Mouse (Mus musculus) limb, embryonic 10.5 days (tissue): Measurements from ENCODE around the gene Bmp7. TPM values are rescaled to one million over a fixed set of nuclear protein-coding genes. Genes with fewer than 3 reads are reported as not detected.

Source experiments
- DNase-seq: peaks from one replicate; pipeline ENCODE4 v3.0.0-alpha.2; 2017; ENCODE audit warnings: low spot score
- H3K27ac ChIP-seq: fragments of 300-500 bp; sonication (generic); 2 replicates; pipeline ENCODE4 v1.5.1; 2016; ENCODE audit warnings: mild to moderate bottlenecking
- H3K27me3 ChIP-seq: fragments of 300-500 bp; sonication (generic); 2 replicates; pipeline ENCODE4 v1.6.1; 2016; ENCODE audit warnings: low read depth, mild to moderate bottlenecking; ENCODE audit not compliant: poor library complexity, severe bottlenecking
- H3K36me3 ChIP-seq: fragments of 300-500 bp; sonication (generic); 2 replicates; pipeline ENCODE4 v1.6.1; 2016; ENCODE audit warnings: mild to moderate bottlenecking, moderate library complexity
- H3K4me1 ChIP-seq: fragments of 300-500 bp; sonication (generic); 2 replicates; pipeline ENCODE4 v1.6.1; 2016
- H3K4me3 ChIP-seq: fragments of 300-500 bp; sonication (generic); 2 replicates; pipeline ENCODE4 v1.5.1; 2016; ENCODE audit warnings: mild to moderate bottlenecking, moderate library complexity
- H3K9me3 ChIP-seq: fragments of 300-500 bp; sonication (generic); replicated peaks from 2 replicates; pipeline ENCODE4 v1.6.1; 2016; ENCODE audit warnings: mild to moderate bottlenecking
- WGBS: fragments of 180-500 bp; shearing (Covaris S2); methylation state at CpG from one replicate; pipeline ENCODE4 v1.1.7; 2016; 5-methylcytosine and 5-hydroxymethylcytosine counted together
- polyA plus RNA-seq: library from polyadenylated mRNA; unstranded; fragments of >200 nt; fragmentation: Nextera tagmentation; extraction: Ambion mirVana; gene quantifications from 2 replicates; pipeline ENCODE4 v1.2.1, GENCODE M21; 2016

Gene Bmp7
- polyA plus RNA-seq, 1 experiment from 2014 or later: 31.3 TPM

- H3K36me3 ChIP-seq: peaks cover 45% of the 10 kb centered on the region
- H3K27me3 ChIP-seq: no peaks in the 10 kb centered on the region
- peak overlapping the region; percentile 17; the same call in 1 of the 2 replicates for H3K4me3 ChIP-seq
- peak overlapping the region; percentile 75 for H3K27ac ChIP-seq
- WGBS: 27% methylated on average over 12 of the region's 12 CpGs
- no peaks in the 10 kb centered on the region for H3K9me3 ChIP-seq
- peak; percentile 75 for DNase-seq
- peaks cover 67% of the 10 kb centered on the region for H3K4me1 ChIP-seq
Observed at GRCm38 (mm10) chr2:172888147-172888546, 52.0 kb downstream of the Bmp7 start.

GRCm38 (mm10) chr2:172885861-172886260, 54.3 kb downstream of the Bmp7 start:
- H3K4me1 ChIP-seq: peaks cover 90% of the 10 kb centered on the region
- H3K36me3 ChIP-seq: peaks cover 22% of the 10 kb centered on the region
- no peak overlapping the region for H3K4me3 ChIP-seq
- DNase-seq: no peak
- H3K27ac ChIP-seq: peak overlapping the region; percentile 67
- no peaks in the 10 kb centered on the region for H3K9me3 ChIP-seq
- WGBS: 21% methylated on average over 7 of the region's 7 CpGs
- H3K27me3 ChIP-seq: no peaks in the 10 kb centered on the region

DNA sequence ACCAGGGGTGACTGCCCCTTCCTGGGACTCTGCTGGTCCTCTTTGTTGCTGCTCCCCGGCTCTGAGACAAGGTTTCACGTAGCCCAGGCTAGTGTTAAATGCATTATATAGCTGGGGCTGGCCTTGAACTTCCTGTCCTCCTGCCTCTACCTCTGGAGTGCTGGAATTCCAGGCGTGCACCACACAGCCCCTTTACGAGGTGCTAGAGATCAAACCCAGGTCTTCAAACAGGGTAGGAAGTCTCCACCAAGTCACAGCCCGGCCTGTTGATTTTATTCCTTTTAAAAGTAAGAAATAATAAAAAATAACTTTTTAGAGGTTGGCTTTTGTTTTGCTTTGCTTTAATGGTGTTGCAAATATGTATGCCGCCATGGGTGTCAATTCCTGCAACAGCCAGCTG, 55.5 kb downstream of the Bmp7 start:
- Histone ChIP-seq H3K4me1 (peaks cover 96% of the 10 kb centered on the region), H3K27me3 (no peaks in the 10 kb centered on the region), H3K27ac (peak overlapping the region; percentile 64), H3K9me3 (no peaks in the 10 kb centered on the region), H3K36me3 (peaks cover 13% of the 10 kb centered on the region; the same call in 1 of the 2 replicates), H3K4me3 (no peak overlapping the region)
- WGBS: 55% methylated on average over 6 of the region's 6 CpGs
- no peak for DNase-seq

DNA sequence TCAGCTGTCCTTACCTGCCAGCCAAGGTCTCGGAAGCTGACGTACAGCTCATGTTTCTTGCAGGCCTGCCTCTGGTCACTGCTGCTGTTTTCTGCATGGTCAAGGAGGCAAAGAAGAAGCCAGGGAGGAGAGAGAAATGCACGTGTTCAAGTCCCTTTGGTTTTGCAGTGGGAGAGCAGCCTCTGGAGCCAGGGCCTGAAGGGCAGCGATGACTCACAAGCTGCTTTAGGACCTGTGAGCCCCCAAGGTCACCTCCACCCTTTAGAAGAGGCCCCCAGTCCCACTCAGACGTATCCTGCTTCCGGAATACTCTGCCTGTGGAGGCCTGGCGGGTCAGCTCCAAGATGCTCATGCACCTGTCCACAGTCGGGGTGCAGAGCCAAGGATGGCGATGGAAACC, 64.9 kb downstream of the Bmp7 start:
- peaks cover 52% of the 10 kb centered on the region for H3K4me1 ChIP-seq
- DNase-seq: no peak
- peaks cover under 1% of the 10 kb centered on the region; the same call in 1 of the 2 replicates for H3K27me3 ChIP-seq
- peaks cover 83% of the 10 kb centered on the region for H3K36me3 ChIP-seq
- no peak overlapping the region for H3K4me3 ChIP-seq
- H3K27ac ChIP-seq: no peak overlapping the region
- 94% methylated on average over 9 of the region's 9 CpGs for WGBS
- no peaks in the 10 kb centered on the region for H3K9me3 ChIP-seq

- DNase-seq: no peak
- Histone ChIP-seq H3K36me3 (peaks cover 37% of the 10 kb centered on the region), H3K27me3 (peaks cover 33% of the 10 kb centered on the region), H3K9me3 (0 out of 2 replicates have a peak, but pooled peaks cover 4% of the 10 kb centered on the region), H3K4me3 (no peak overlapping the region), H3K4me1 (peaks cover 56% of the 10 kb centered on the region), H3K27ac (peak overlapping the region; percentile 84)
- 76% methylated on average over 5 of the region's 5 CpGs for WGBS
Observed at GRCm38 (mm10) chr2:172866356-172866755, 73.8 kb downstream of the Bmp7 start.

- Histone ChIP-seq H3K9me3 (0 out of 2 replicates have a peak, but pooled peaks cover 4% of the 10 kb centered on the region), H3K36me3 (peaks cover 28% of the 10 kb centered on the region), H3K4me1 (peaks cover 61% of the 10 kb centered on the region), H3K4me3 (no peak overlapping the region), H3K27ac (no peak overlapping the region), H3K27me3 (peaks cover 38% of the 10 kb centered on the region)
- 94% methylated on average over 6 of the region's 6 CpGs for WGBS
- DNase-seq: no peak
Observed at GRCm38 (mm10) chr2:172865165-172865564, 75.0 kb downstream of the Bmp7 start.

DNA sequence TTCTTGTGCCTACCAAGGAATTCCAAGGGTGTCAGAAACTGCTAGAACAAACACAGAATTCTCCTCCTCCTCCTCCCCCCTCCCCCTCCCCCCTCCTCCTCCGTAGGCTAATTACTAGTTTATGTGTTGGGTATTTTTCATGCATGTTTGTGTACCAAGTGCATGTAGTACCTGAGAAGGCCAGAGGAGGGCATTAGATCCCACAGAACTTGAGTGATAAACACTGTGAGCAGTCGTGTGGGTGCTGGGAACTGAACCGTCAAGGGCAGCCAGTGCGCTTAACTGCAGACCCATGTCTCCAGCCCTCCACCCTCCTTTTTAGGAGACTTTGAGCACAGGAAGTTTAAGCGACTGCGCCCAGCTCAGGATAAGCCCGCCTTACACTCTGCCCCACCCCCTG, 75.6 kb downstream of the Bmp7 start:
- Histone ChIP-seq H3K4me1 (peaks cover 61% of the 10 kb centered on the region), H3K4me3 (no peak overlapping the region), H3K27ac (no peak overlapping the region), H3K27me3 (peaks cover 35% of the 10 kb centered on the region), H3K9me3 (0 out of 2 replicates have a peak, but pooled peaks cover 4% of the 10 kb centered on the region), H3K36me3 (peaks cover 22% of the 10 kb centered on the region)
- no peak for DNase-seq
- 89% methylated on average over 7 of the region's 7 CpGs for WGBS

GRCm38 (mm10) chr2:172863469-172863856, 76.7 kb downstream of the Bmp7 start:
- Histone ChIP-seq H3K9me3 (0 out of 2 replicates have a peak, but pooled peaks cover 4% of the 10 kb centered on the region), H3K27ac (peak overlapping the region; percentile 37), H3K4me3 (peak overlapping the region; percentile 24; the same call in 1 of the 2 replicates), H3K36me3 (peaks cover 11% of the 10 kb centered on the region), H3K4me1 (peaks cover 61% of the 10 kb centered on the region), H3K27me3 (peaks cover 35% of the 10 kb centered on the region)
- 69% methylated on average over 14 of the region's 14 CpGs for WGBS
- no peak for DNase-seq

DNA sequence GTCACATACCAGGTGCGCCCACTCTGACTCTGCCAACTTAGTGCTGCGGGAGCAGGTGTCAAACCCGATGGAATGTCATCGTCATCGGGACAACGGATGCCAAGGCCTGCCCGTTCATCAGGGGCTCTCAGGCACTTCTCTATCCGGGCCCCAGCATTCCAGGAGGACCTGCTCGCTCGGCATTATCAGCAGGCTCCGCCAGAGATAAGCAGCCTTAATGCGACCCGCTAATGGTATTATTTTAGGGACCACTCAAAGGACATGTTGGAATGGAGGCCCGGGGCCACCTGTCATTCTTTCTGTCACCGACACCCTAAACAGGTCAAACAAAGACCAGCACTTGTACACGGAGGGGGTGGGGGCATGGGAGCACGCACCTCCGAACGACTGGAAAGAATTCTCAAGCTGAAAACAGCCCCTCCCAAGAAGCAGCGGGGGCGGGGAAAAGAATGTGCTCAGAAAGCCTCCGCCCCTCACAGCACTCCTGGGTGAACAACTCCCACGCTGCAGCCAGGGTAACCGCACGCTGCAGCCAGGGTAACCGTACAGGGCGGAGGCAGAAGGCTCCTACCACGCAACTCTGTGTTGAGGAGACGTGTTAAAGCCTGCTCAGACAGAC, 77.2 kb downstream of the Bmp7 start:
- 39% methylated on average over 29 of the region's 29 CpGs for WGBS
- Histone ChIP-seq H3K27ac (peak overlapping the region; percentile 37), H3K36me3 (peaks cover 8% of the 10 kb centered on the region; the same call in 1 of the 2 replicates), H3K9me3 (0 out of 2 replicates have a peak, but pooled peaks cover 4% of the 10 kb centered on the region), H3K4me1 (peaks cover 59% of the 10 kb centered on the region), H3K27me3 (peaks cover 35% of the 10 kb centered on the region), H3K4me3 (peak overlapping the region; percentile 24; the same call in 1 of the 2 replicates)
- DNase-seq: peak; percentile 62

GRCm38 (mm10) chr2:172862424-172862823, 77.7 kb downstream of the Bmp7 start:
- peaks cover 54% of the 10 kb centered on the region for H3K4me1 ChIP-seq
- peak overlapping the region; percentile 37; the same call in 1 of the 2 replicates for H3K27ac ChIP-seq

GRCm38 (mm10) chr2:172861590-172861989, 78.5 kb downstream of the Bmp7 start:
- Histone ChIP-seq H3K4me3 (no peak overlapping the region), H3K9me3 (0 out of 2 replicates have a peak, but pooled peaks cover 4% of the 10 kb centered on the region), H3K27me3 (peaks cover 34% of the 10 kb centered on the region), H3K27ac (no peak overlapping the region), H3K36me3 (peaks cover 8% of the 10 kb centered on the region; the same call in 1 of the 2 replicates), H3K4me1 (peaks cover 49% of the 10 kb centered on the region)
- no peak for DNase-seq
- 79% methylated on average over 14 of the region's 14 CpGs for WGBS

More at GRCm38 (mm10) chr2:172862424-172862823, 77.7 kb downstream of the Bmp7 start:
- WGBS: 73% methylated on average over 19 of the region's 19 CpGs
- no peak overlapping the region for H3K4me3 ChIP-seq
- H3K9me3 ChIP-seq: 0 out of 2 replicates have a peak, but pooled peaks cover 4% of the 10 kb centered on the region
- H3K27me3 ChIP-seq: peaks cover 35% of the 10 kb centered on the region
- H3K36me3 ChIP-seq: peaks cover 8% of the 10 kb centered on the region; the same call in 1 of the 2 replicates
- no peak for DNase-seq

DNA sequence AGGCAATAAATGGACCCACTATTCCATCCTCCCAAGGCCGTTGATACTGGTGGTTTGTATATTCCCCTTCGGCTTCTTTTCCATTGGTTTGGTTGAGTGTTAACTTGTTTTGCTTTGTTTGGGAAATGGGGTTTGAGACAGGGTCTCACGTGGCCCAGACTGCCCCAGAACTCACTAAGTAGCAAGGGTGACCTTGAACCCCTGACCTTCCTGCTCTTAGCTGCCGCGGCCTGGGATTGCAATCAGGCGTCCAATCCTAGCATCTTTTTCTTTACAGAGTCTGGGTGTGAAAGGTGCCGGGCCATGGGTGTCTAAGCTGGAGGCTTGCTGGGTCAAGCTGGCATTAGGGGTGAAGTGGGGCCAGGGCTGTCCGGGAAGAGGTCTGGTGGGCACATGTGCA, 79.5 kb downstream of the Bmp7 start:
- no peak overlapping the region for H3K27ac ChIP-seq
- peaks cover 47% of the 10 kb centered on the region for H3K4me1 ChIP-seq
- H3K27me3 ChIP-seq: peaks cover 26% of the 10 kb centered on the region
- DNase-seq: no peak
- peaks cover 8% of the 10 kb centered on the region; the same call in 1 of the 2 replicates for H3K36me3 ChIP-seq
- 88% methylated on average over 8 of the region's 8 CpGs for WGBS
- 0 out of 2 replicates have a peak, but pooled peaks cover 4% of the 10 kb centered on the region for H3K9me3 ChIP-seq
- H3K4me3 ChIP-seq: no peak overlapping the region

GRCm38 (mm10) chr2:172860104-172860503, 80.0 kb downstream of the Bmp7 start:
- peaks cover 42% of the 10 kb centered on the region for H3K4me1 ChIP-seq
- no peak overlapping the region for H3K27ac ChIP-seq

More at GRCm38 (mm10) chr2:172860104-172860503, 80.0 kb downstream of the Bmp7 start:
- DNase-seq: no peak
- no peak overlapping the region for H3K4me3 ChIP-seq
- peaks cover 21% of the 10 kb centered on the region for H3K27me3 ChIP-seq
- 95% methylated on average over 7 of the region's 7 CpGs for WGBS
- 0 out of 2 replicates have a peak, but pooled peaks cover 4% of the 10 kb centered on the region for H3K9me3 ChIP-seq
- peaks cover 7% of the 10 kb centered on the region; the same call in 1 of the 2 replicates for H3K36me3 ChIP-seq
